Mouse (Mus musculus) layer of hippocampus, postnatal 10 days (tissue): ENCODE measurements around the gene Nars2. TPM values are rescaled to one million over a fixed set of nuclear protein-coding genes. Genes with fewer than 3 reads are reported as not detected.

ENCODE experiments used
- DNase-seq, 2 experiments: peaks; one replicate each; pipeline ENCODE4 v3.0.0; 2021; ENCODE audit warnings: low spot score in 2 of 2
- total RNA-seq, 2 experiments: library from RNA; stranded (reverse); gene quantifications; 2 replicates each; pipeline ENCODE4 v1.2.3; 2021

Gene Nars2
- total RNA-seq, 2 experiments from 2014 or later: 19.3 to 19.5 TPM

DNA sequence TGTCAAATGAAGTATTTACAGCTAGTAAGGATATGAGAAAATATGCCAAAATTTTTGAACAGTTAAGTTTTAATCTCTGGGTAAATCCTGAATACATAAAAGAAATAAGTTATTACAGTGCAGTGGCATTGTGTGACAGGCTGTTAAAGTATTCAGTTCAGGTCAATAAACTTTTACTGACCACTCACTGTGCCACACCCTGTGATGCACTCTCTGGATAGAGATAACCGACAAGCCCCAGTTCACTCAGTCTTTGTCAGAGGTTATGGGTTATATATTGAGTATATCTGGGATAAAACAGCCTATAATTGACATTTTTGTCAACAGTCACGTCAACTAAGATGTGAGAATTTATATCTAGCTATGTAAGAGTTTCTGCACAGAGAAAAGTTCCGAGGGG lies 120.2 kb downstream of the Nars2 start:
- DNase-seq: no peak

- no peak for DNase-seq
These were observed 120.8 kb downstream of the Nars2 start for GRCm38 (mm10) chr7:97072061-97072460.

- no peak for DNase-seq
These were observed 123.7 kb downstream of the Nars2 start for GRCm38 (mm10) chr7:97074974-97075373.

DNA sequence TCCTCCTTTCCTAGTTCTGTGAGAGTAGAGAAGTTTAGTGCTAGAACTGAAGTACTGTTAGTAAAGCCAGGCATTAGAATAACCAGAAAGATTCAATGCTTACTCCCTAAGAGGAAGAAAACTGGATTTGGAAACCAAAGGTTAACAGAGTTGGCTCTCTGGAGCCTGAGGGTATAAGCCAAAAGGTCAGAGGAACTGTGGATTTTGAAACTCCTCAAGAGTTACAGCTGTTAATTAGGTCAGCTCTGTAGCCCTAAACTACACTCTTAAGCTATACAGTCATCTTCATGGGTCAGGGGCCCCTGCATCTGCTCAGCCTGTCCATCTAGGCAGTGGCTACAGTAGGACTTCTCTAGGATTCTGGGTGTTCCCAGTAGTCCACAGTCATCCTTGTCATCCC lies 125.7 kb downstream of the Nars2 start:
- DNase-seq: no peak

DNA sequence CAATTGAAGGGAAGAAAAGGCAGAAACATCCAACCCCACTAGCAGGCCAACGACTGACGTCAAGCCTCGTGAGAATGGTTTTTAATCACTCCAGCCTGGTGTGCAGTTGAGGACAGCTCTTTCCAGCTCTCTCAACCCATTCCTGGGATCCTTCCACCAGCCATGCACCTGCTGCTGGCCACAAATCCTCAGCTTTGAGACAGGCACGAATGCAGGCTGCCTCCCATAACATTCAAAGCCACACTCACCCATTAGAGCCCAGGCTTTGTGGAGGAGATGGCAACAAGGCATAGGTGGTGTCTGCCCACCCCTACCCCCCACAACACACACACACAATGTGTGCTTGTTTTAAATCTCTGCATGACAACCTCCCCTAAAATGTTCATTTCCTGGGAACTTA lies 127.4 kb downstream of the Nars2 start:
- no peak for DNase-seq

- DNase-seq: peak; percentile 33 to 50
These were observed 127.8 kb downstream of the Nars2 start for GRCm38 (mm10) chr7:97079145-97079544.

DNA sequence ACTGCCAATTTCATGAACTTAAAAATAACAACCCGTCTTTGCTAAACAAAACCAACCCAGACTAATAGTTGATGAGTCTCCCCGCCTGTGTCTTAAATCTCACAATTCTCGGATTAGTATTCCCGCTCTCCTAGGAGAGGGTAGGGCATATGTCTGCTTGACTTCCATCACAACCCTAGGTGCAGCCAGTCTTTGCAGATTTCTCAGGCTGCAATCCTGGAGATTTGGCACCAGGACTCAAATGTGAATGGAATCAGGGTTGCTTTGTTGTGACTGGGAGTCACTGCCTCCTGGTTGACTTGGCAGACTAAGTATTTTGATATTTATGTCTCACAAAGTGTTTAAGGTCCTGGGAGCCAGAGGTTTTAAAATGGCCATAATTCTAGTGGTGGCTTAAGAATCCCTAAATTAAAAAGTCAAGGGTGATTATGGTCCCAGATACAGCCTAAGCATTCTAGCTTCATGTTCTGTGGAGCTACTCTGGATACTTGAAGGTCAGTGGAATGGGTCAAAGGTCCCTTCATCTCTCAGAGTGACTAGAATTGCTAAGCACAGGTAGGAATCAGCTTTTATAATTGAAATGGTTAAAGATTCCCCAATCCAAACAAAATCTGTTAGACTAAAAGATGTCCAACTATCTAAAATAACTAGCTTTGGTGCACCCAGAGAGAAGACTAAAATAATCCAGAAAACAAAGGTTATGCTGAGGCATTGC lies 128.5 kb downstream of the Nars2 start:
- no peak for DNase-seq

- no peak for DNase-seq
These were observed 129.4 kb downstream of the Nars2 start for GRCm38 (mm10) chr7:97080621-97081241.

- DNase-seq: peak; percentile 54 to 81
These were observed 130.1 kb downstream of the Nars2 start, which contains the start of gene Gab2 for GRCm38 (mm10) chr7:97081242-97081958. Gab2 (plus strand) TSS chr7:97081586.

GRCm38 (mm10) chr7:97081959-97082218 lies 130.6 kb downstream of the Nars2 start:
- DNase-seq: no peak

- DNase-seq: peak; percentile 21 to 45
These were observed 131.2 kb downstream of the Nars2 start for GRCm38 (mm10) chr7:97082219-97083101.

- no peak for DNase-seq
These were observed 132.3 kb downstream of the Nars2 start for GRCm38 (mm10) chr7:97083579-97083978.

DNA sequence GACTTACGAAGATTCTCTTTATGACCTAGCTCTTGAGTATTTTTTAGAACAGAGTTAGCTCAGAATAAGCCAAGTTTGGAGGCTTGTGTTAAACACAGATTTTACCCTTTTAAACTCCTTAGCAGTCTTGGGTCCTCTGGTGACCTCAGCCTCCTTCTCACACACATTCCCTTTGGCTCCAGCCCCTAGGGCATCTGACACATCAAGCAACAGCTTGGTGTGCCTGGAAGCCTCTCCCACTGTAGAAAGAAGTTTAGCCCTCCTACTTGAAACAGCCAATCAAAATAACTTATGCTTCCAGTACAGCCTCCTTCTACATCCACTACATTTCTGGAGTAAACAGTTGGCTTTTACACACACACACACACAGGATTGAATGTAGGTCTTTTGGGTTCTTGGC lies 132.9 kb downstream of the Nars2 start:
- no peak for DNase-seq

GRCm38 (mm10) chr7:97085291-97085690 lies 134.0 kb downstream of the Nars2 start:
- no peak for DNase-seq

GRCm38 (mm10) chr7:97094241-97094640 lies 142.9 kb downstream of the Nars2 start:
- no peak for DNase-seq

DNA sequence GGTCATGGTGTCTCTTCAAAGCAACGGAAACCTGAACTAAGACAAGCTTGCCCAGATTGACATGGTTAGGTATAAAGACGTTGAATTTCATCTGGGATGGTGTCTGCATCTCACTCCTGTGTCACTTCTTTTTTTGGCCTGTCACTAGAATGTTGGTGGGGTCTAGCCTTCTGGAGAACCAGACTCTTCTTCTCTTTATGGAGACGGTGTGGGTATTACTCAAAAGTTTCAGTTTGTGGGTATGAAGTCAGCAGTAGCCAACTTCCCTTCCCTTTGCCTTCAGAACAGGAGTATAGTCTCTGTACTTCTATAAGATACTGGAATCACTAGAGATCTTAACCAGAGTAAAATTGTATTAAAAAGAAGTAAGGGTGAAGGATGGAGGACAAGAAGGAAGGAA lies 156.8 kb downstream of the Nars2 start:
- DNase-seq: no peak

Other genes with a start within 250 kb of the Nars2 start
- 10 to 100 TPM; 17.9 to 20.2 TPM for gene Gab2, start 130.1 kb downstream of the Nars2 start, total RNA-seq